Mouse (Mus musculus) hindbrain, embryonic 12.5 days (tissue): Measurements from ENCODE around the gene Gm7298. TPM values are rescaled to one million over a fixed set of nuclear protein-coding genes. Genes with fewer than 3 reads are reported as not detected.
"Not testable (repeated sequence)": the region's sequence is repeated elsewhere in the genome, so short reads cannot be mapped to it uniquely, and the experiment has no call there.

Source experiments
- ATAC-seq: fragments of 200-750 bp; cut with Nextera tagmentation; 2 replicates; pipeline ENCODE4 v1.8.0; 2017; ENCODE audit warnings: moderate TSS enrichment; ENCODE audit not compliant: low FRiP score
- H3K27ac ChIP-seq: fragments of 300-500 bp; sonication (generic); 2 replicates; pipeline ENCODE4 v1.5.1; 2016; ENCODE audit warnings: mild to moderate bottlenecking
- H3K27me3 ChIP-seq: fragments of 300-500 bp; sonication (generic); 2 replicates; pipeline ENCODE4 v1.6.1; 2016; ENCODE audit warnings: mild to moderate bottlenecking
- H3K36me3 ChIP-seq: fragments of 300-500 bp; sonication (generic); 2 replicates; pipeline ENCODE4 v1.6.1; 2016; ENCODE audit warnings: mild to moderate bottlenecking
- H3K4me1 ChIP-seq: fragments of 300-500 bp; sonication (generic); 2 replicates; pipeline ENCODE4 v1.6.1; 2016
- H3K4me2 ChIP-seq: fragments of 300-500 bp; sonication (generic); replicated peaks from 2 replicates; pipeline ENCODE4 v1.6.1; 2016; ENCODE audit warnings: mild to moderate bottlenecking
- H3K4me3 ChIP-seq: fragments of 300-500 bp; sonication (generic); 2 replicates; pipeline ENCODE4 v1.5.1; 2016; ENCODE audit warnings: mild to moderate bottlenecking
- H3K9ac ChIP-seq: fragments of 300-500 bp; sonication (generic); 2 replicates; pipeline ENCODE4 v1.6.1; 2016; ENCODE audit warnings: mild to moderate bottlenecking, moderate library complexity
- H3K9me3 ChIP-seq: fragments of 300-500 bp; sonication (generic); replicated peaks from 2 replicates; pipeline ENCODE4 v1.6.1; 2016; ENCODE audit warnings: mild to moderate bottlenecking
- whole genome bisulfite sequencing: fragments of 180-500 bp; shearing (Covaris S2); methylation state at CpG from one replicate; pipeline ENCODE4 v1.1.7; 2016; 5-methylcytosine and 5-hydroxymethylcytosine counted together
- polyA plus RNA-seq: library from polyadenylated mRNA; unstranded; fragments of >200 nt; fragmentation: Nextera tagmentation; extraction: Ambion mirVana; gene quantifications from 2 replicates; pipeline ENCODE4 v1.2.1, GENCODE M21; 2016

The Gm7298 gene
- polyA plus RNA-seq: not detected in 2 replicates

DNA sequence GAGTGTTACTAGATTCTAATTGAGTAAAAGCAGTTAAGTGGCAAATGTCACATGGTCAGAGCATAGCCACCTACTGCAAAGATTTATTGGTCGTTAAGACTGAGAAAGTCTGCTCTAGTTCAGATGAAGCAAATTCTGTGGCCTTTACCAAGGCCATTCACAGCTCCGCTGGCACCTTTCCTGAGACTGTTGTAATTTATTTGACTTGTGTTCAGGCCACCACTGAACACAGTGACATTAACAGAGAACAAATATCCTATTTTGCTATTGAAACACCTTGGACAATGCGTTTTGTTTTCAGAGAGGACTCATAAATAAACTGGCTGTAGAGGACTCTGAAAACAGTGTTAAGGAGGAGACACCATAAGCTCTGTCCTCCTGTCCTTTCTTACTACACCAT lies at the start of gene Gm7298:
Gm7298 (plus strand) TSS at position 301 of the 400 bp plus-strand sequence.
- no peak within 1 kb of the TSS for H3K27ac ChIP-seq
- no peaks in the 10 kb centered on the region for H3K27me3 ChIP-seq
- no peak within 1 kb of the TSS for H3K9ac ChIP-seq
- no peak for ATAC-seq
- H3K4me3 ChIP-seq: no peak within 1 kb of the TSS
- 73% methylated on average over 3 of the region's 3 CpGs for WGBS
- H3K4me2 ChIP-seq: no peak within 1 kb of the TSS
- H3K36me3 ChIP-seq: no peaks in the 10 kb centered on the region
- H3K4me1 ChIP-seq: no peaks in the 10 kb centered on the region
- H3K9me3 ChIP-seq: no peaks in the 10 kb centered on the region

DNA sequence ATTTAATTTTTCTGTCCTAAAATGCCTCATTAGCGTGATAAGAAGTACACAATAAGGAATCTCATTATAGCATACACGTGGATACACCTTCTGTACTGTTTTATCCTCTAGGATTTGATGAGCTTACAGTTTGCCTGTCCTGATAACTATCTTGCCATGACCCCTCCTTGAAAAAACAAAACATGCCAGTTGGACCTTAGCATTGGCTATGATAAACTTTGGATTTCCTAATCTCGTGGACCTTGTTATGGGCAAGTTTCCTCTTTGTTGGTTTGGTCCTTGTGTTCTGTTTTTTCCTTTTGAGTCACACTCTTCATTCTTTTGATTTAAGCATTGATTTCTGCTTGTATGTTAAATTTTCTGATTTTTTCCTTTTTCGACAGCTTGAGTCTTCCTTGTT lies 95.3 kb downstream of the Gm7298 start:
- H3K27me3 ChIP-seq: no peaks in the 10 kb centered on the region
- H3K9me3 ChIP-seq: peaks cover 4% of the 10 kb centered on the region; the same call in 1 of the 2 replicates
- no peak overlapping the region for H3K9ac ChIP-seq
- no peaks in the 10 kb centered on the region for H3K36me3 ChIP-seq
- 79% methylated on average over 4 of the region's 4 CpGs for WGBS
- H3K4me3 ChIP-seq: no peak overlapping the region
- no peak for ATAC-seq
- no peak overlapping the region for H3K4me2 ChIP-seq
- no peaks in the 10 kb centered on the region for H3K4me1 ChIP-seq
- no peak overlapping the region for H3K27ac ChIP-seq

DNA sequence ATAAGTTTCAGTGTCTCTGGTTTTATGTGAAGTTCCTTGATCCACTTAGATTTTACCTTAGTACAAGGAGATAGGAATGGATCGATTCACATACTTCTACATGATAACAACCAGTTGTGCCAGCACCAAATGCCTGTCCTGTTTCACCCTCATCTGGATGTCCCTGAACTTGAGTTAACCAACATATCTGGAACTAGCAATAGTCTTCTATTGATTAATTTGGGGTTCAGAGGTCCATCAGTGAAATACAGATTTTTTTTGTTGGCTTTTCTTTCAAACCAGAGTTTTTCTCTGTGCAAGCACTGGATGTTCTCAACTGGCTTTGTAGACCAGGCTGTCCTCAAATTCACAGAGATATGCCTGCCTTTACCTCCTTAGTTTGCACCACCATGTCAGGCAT lies 103.6 kb downstream of the Gm7298 start:
- H3K4me1 ChIP-seq: no peaks in the 10 kb centered on the region
- H3K4me2 ChIP-seq: no peak overlapping the region
- 78% methylated on average over 1 of the region's 1 CpGs for WGBS
- no peak overlapping the region for H3K9ac ChIP-seq
- ATAC-seq: no peak
- H3K27me3 ChIP-seq: no peaks in the 10 kb centered on the region
- no peaks in the 10 kb centered on the region for H3K36me3 ChIP-seq
- no peak overlapping the region for H3K4me3 ChIP-seq
- peaks cover 7% of the 10 kb centered on the region; the same call in 1 of the 2 replicates for H3K9me3 ChIP-seq
- no peak overlapping the region for H3K27ac ChIP-seq

DNA sequence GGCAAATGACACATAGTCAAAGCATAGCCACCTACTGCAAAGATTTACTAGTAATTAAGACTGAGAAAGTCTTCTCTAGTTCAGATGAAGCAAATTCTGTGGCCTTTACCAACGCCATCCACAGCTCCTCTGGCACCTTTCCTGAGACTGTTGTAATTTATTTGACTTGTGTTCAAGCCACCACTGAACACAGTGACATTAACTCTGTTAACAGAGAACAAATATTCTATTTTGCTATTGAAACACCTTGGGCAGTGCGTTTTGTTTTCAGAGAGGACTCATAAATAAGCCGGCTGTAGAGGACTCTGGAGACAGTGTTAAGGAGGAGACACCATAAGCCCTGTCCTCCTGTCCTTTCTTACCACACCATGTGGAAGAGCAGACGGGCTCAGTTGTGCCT lies 105.5 kb downstream of the Gm7298 start, which contains the start of gene Mug1:
Mug1 (plus strand) TSS at position 271 of the 400 bp plus-strand sequence.
- not testable (repeated sequence) for H3K9ac ChIP-seq, H3K27ac ChIP-seq, H3K4me3 ChIP-seq, H3K4me2 ChIP-seq, H3K9me3 ChIP-seq, H3K36me3 ChIP-seq, ATAC-seq, H3K27me3 ChIP-seq, H3K4me1 ChIP-seq
- 84% methylated on average over 4 of the region's 4 CpGs for WGBS

Other genes with a start within 250 kb of the Gm7298 start
- 4.1 and 4.9 TPM in 2 replicates for gene A2m, start 97.6 kb upstream of the Gm7298 start, polyA plus RNA-seq
- gene Mug1, start 105.6 kb downstream of the Gm7298 start, polyA plus RNA-seq: not detected in 2 replicates